Mouse (Mus musculus) mouse trophoblast stem cell (cell line): ENCODE data around the gene Adam21.
"Not testable (repeated sequence)": the region's sequence is repeated elsewhere in the genome, so short reads cannot be mapped to it uniquely, and the experiment has no call there.

Experiments
- in situ Hi-C, 2 experiments: fragments of 300-500 bp; cut with MseI, MboI; formaldehyde crosslinking; loops; 2 replicates in 1 of 2; 3 replicates in 1 of 2; pipeline ENCODE4 v1.15.1; 2025

Adam21 gene

GRCm38 (mm10) chr12:81568374-81568773 lies at the start of gene Adam21:
Adam21 (minus strand) TSS chr12:81568474.
- in situ Hi-C loops, result no loop called here

GRCm38 (mm10) chr12:81616980-81617379 lies 48.7 kb upstream of the Adam21 start:
- in situ Hi-C loops, result loop anchor here (5.0 to 25.0 kb wide), 3 partner anchors 85 to 295 kb away; partner anchors contain the start of gene Map3k9 (in 1 of the 2)

DNA sequence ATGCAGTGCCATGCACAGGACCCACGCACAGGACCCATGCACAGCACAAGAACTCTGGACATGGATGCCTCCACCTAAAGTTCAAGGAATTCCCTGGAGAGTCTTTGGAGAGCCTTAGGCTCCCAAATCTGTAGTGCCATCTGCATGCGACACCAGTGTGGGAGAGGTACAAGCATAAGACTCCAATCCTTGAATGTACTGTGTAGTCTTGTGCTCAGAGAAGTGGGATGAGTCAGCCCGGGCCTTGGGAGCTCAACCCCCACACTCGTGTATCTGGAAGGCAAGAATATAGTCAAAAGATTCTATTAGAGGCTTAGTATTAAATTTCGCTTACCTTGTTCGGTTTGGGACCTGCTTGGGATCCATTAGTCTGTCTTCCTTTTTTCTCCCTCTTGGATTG lies 47.5 kb upstream of the Adam21 start:
- in situ Hi-C loops, result loop anchor here (5.0 to 25.0 kb wide), 3 partner anchors 86 to 296 kb away; partner anchors contain the start of gene Map3k9 (in 1 of the 2)

GRCm38 (mm10) chr12:81609445-81609844 lies 41.2 kb upstream of the Adam21 start:
- in situ Hi-C loops, result loop anchor here in 1 of 2 experiments (25.0 kb wide), 1 partner anchor 303 kb away; no protein-coding TSS in a partner anchor

DNA sequence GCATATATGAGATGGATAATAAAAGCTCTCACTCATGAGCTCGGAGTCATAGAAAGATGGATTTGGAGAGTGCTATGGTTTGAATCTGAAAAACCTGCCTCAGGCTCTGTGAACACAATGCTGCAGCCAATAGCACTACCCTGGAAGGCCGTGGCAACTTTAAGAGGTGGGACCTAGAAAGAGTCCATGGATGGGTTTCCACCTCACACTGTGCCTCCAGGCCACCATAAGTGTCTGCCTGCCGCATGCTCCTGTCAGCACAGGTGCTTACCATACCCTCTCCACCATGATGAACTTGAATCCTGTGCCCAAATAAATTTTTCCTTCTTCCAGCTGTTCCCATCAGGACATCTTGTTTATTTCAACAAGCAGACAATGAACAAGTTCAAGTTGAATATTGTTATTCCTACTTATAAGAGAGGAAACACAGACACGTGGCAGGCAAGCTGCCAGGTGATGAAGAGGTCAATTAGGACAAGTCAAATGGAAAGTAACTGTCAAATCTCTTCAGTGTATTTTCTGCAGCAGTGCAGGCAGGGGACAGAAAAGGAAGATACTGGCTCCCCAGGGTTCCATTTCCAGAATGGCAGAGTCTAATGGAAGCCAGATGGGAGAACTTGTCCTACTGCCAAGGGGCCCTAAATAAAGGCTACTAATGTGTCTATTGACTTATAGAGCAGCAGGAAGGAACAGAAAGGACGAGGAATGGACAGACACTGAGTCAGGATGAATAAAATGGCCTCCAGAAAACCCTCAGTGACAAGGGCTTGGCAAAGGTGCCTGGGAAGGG lies 36.9 kb upstream of the Adam21 start:
- in situ Hi-C loops, result loop anchor here in 1 of 2 experiments (25.0 kb wide), 1 partner anchor 307 kb away; no protein-coding TSS in a partner anchor

- in situ Hi-C loops, result no loop called here
Measured at GRCm38 (mm10) chr12:81596547-81597262, 28.4 kb upstream of the Adam21 start.

DNA sequence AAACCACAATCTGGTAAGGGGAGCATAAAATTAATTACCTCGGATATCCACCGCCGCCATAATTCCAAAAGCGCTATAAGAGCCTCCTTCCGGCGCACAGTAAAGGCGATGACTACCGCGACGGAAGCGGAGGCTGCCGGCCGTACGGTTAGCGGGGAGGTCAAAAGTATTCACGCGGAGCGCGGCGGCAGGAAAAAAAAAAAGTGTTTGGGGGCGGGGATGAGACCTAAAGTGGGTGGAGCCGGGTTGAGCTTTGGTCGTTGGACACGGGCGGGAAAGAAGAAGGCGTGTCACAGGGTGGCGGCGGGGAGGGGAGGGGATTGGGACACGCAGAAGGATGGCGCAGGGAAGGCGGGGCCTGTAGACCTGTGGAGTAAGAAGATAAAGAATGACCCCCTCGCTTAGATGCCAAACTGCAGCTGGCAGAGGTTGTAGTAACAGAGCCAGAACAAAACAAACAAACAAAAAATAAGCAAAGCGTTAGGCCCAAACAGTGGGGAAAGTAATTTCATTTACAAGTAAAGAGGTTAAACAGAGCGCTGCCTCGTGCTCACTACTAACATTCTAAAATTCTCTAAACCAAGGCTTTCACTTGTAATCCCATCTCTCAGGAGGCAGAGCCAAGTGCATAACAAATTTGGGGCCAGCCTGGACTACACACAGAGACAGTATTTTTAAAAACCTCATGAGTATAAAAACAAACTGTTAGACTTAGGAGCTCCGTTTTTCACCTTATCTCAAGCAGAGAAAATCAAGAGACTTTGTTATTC lies 26.8 kb upstream of the Adam21 start, which contains the start of gene Med6:
Med6 (minus strand) TSS at position 107 of the 770 bp plus-strand sequence.
- in situ Hi-C loops, result no loop called here

DNA sequence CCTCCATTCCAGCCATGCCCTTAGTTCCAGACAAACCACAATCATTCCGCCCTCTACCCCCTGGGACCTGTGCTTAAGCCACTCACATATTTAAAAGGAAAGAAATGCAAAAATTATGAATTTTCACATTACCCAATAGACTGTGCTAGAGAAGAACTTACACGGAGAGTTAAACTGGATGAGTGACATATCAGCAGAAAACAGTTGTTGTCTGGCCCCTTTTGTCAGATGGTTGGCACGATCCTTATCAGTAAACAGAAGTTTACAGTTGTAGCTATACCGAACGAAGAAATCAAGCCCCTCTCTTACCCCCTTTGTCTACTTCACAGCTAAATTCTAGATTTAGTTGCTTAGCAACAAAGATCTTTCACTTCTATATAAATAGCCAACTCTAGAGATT lies 343 bp downstream of the Adam21 start:
- in situ Hi-C loops, result no loop called here

GRCm38 (mm10) chr12:81564173-81564572 lies 4.1 kb downstream of the Adam21 start:
- in situ Hi-C loops, result no loop called here

GRCm38 (mm10) chr12:81549286-81549685 lies 19.0 kb downstream of the Adam21 start:
- in situ Hi-C loops, result no loop called here

GRCm38 (mm10) chr12:81547163-81547562 lies 21.1 kb downstream of the Adam21 start:
- in situ Hi-C loops, result no loop called here

DNA sequence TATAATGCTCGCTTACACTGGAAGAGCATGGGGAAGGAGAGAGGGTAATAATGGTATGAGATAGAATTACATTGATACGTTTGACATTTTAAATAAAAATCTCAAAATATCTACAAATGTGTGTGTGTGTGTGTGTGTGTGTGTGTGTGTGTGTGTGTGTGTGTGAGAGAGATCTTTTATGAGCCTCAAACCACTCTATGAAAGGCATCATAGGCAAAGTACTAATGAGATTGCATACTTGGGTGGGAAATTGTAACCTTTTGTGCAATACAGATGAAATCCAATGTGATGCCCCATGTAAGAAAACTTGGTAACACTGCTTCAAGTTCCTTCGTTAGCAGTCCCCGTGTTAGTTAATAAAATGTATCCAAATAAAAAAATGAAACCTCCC lies 35.2 kb downstream of the Adam21 start:
- in situ Hi-C loops, result no loop called here

DNA sequence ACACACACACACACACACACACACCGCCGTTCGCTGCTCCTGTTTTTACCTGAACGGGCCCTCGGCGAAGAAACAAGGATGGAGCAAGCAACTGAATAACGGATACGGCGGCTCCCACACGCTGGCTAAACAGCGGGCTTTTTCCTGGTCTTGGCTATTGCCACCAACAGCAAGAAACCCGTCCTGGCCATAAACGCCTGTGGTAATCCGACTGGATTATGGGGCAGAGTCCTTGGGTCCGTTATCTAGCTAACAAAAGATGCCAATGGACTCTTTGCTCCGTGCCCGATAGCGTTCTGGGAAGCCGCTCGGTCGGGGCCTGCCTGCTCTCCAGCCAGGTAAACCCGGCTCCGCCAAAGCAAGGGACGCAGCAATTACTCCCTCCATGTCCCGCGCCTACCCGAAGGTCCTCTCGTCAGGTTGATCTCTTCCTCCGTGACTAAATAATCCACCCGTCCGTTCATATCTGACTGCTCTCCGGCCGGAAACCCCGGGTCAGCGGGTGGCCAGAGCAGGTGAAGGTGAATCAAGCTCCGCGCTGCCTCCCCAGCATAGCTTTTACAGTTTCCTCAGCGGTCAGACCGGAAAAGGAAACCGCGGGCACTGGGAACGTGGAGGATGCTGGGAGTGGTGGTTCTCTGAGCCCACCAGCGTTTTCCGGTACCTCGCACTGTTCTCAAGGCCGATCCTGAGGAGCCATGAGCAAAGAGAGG lies 35.8 kb downstream of the Adam21 start, which contains the start of the genes Gm20498 and Synj2bp:
Gm20498 (minus strand) TSS at position 590 of the 713 bp plus-strand sequence.
Synj2bp (minus strand) TSS at position 596 of the 713 bp plus-strand sequence.
- in situ Hi-C loops, result no loop called here

DNA sequence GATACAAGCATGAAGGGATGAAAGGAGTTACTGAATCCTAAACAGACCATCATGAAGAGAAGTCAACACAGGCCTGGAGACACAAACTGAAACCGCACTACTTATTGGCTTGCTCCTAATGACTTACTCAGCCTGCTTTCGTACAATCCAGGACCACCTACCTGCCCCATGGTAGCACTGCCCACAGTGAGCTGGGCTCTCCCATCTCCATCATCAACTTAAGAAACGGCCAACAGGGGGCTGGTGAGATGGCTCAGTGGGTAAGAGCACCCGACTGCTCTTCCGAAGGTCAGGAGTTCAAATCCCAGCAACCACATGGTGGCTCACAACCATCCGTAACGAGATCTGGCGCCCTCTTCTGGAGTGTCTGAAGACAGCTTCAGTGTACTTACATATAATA lies 37.7 kb downstream of the Adam21 start:
- in situ Hi-C loops, result not testable (repeated sequence)
